Mouse (Mus musculus): ENCODE data around the gene Pla1a. TPM values are rescaled to one million over a fixed set of nuclear protein-coding genes. Genes with fewer than 3 reads are reported as not detected.
A peak's percentile ranks its signal among the peaks of the same experiment; 100 is the strongest.

The Pla1a gene
- polyA plus RNA-seq, 1 experiment = 2.3 TPM

DNA sequence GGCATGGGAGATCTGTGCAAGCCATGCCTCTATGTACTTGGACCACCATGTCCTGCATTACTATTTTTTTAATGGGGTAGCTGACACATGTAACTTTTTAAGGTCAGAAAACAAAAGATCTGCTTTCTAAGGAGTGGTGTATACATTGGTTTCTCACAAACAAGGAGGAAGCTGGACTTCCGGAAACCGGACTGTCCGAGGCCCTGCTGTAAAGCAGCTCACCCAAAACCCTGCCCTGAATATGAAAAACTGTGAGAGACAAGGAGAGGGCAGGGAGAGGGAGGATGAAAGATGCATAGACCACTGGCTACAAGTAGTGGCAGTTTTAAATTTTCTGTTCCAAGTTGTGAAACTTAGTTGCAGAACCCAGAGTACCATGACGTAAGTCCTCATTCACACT is 27.0 kb upstream of the Pla1a start:
- no peak for TF ChIP-seq CTCF (IDR thresholded peaks at IDR 0.05; ENCODE audit: extremely low read depth, insufficient read depth, low read length)
- TF ChIP-seq POLR2A (IDR thresholded peaks at IDR 0.05; ENCODE audit: extremely low read depth, insufficient read depth, low read length) = no peak
- H3K27ac ChIP-seq (ENCODE audit: insufficient read depth, low read length) = no peak overlapping the region
- H3K4me3 ChIP-seq (ENCODE audit: insufficient read depth, low read length) = no peak overlapping the region
- H3K4me1 ChIP-seq (ENCODE audit: control insufficient read depth, insufficient read depth, low read length) = no peaks in the 10 kb centered on the region

DNA sequence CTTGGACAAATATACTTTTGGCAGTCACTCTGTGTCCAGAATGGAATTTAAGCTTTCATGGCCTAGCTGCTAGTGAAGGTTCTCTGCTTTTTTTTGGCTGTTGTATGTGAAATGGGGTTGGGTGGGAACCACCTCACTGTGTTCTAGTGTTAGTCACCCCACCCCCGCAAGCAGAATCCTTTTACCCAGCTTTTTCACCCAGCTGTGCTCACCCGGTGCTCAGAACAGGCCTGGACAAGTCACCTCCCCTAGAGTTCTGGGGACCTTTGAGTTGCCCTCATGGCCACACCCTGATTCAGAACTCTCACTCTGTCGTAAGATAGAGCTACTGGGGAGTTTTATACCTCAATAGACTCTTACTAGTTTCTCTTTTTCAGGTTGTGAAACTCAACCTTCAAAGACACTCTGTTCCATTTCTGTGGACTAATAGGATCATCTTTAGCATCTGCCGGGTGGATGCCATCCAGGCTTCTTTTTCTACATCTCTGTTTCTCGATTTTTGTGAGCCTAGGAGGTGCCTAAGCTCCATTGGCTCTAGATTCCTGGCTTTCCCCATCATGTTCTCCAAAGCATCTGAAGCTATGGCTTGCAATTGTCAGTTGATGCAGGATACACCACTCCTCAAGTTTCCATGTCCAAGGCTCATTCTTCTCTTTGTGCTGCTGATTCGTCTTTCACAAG is 25.8 kb upstream of the Pla1a start:
- TF ChIP-seq CTCF (IDR thresholded peaks at IDR 0.05; ENCODE audit: extremely low read depth, insufficient read depth, low read length) = no peak
- no peak for TF ChIP-seq POLR2A (IDR thresholded peaks at IDR 0.05; ENCODE audit: extremely low read depth, insufficient read depth, low read length)
- H3K4me3 ChIP-seq (ENCODE audit: insufficient read depth, low read length) = no peak overlapping the region
- H3K27ac ChIP-seq (ENCODE audit: insufficient read depth, low read length) = no peak overlapping the region
- H3K4me1 ChIP-seq (ENCODE audit: control insufficient read depth, insufficient read depth, low read length) = no peaks in the 10 kb centered on the region

DNA sequence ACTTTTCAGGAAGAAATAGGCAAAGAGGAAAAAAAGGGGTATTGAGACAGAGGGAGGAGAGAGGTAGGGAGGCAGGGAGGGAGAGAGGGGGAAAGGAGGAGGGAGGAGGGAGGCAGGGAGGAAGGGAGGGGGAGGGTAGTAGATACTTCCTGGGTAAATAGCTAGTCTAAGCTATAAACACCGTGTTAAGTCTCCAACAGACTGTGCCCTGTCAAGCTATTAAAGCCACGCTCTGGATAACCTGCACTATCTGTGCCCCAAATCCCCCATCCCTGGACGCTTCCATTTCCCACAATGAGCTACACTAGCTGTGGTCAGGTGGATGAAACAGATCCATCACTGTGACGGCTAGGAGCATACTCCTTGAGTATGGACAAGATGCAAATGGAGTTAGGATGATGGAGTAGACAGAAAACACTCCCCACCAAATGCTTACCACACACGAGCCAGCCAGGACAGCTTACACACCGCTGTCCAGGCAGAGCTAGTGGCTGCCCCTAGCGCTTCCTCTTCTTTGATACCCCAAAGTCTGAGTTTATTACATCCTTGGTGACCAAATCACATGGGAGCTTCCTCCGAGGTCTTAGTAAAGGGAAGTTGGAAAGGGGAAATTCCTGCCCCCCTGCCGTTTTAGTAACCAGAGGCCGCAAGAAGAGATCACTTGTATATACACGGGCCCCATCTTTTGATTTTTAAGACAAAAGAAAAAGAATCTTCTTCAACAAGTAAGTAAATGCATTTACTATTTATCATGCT is 24.0 kb upstream of the Pla1a start:
- TF ChIP-seq CTCF (IDR thresholded peaks at IDR 0.05; ENCODE audit: extremely low read depth, insufficient read depth, low read length) (no peak), POLR2A (IDR thresholded peaks at IDR 0.05; ENCODE audit: extremely low read depth, insufficient read depth, low read length) (no peak)
- Histone ChIP-seq H3K27ac (ENCODE audit: insufficient read depth, low read length) (no peak overlapping the region), H3K4me1 (ENCODE audit: control insufficient read depth, insufficient read depth, low read length) (no peaks in the 10 kb centered on the region), H3K4me3 (ENCODE audit: insufficient read depth, low read length) (no peak overlapping the region)

DNA sequence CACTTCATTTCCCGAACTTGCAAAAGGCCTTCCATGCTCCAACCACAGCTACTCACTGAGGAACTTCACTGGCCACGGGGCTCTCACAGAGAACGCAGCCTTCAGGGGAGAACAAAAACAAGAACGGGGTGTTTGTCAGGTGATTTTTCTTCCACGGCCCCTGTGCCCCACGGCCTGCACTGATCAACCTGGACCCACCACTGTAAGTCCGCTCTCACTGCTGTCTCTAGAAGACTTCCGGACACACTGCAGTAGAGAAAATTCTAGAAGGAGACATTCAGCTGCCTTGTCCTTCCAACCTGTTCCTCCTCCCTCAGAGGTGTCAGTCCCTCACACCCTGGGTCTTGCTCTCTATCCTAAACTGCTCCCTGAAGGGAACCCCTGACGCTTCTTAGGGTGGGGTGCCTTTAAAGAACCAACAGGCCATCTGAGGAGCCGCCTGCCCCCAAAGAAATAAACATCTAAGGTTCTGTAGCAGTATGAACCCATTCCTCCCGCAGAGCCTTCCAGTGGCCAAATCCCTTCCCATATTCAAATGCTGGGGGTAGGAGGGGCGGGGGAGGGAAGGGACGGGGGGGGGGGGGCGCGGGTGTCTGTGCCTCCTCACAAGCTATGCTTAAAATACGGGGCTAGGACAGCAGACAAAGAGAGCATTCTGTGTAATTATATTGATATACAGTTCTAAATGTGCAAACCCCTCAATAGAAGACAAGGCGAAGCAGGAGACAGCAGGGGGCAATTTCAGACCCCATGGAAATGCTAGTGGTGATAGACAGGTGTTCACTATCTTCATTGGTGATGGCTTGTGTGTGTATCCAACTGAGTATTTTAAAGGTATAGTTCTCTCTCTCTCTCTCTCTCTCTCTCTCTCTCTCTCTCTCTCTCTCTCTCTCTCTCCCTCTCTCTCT is 22.8 kb upstream of the Pla1a start, which contains the start of gene Cd80:
Gene Cd80 (plus strand): TSS at position 51 of the 908 bp plus-strand sequence.
- TF ChIP-seq CTCF (IDR thresholded peaks at IDR 0.05; ENCODE audit: extremely low read depth, insufficient read depth, low read length) (no peak), POLR2A (IDR thresholded peaks at IDR 0.05; ENCODE audit: extremely low read depth, insufficient read depth, low read length) (no peak)
- H3K4me1 ChIP-seq (ENCODE audit: control insufficient read depth, insufficient read depth, low read length) = peaks cover 2% of the 10 kb centered on the region; the same call in 1 of the 2 replicates
- no peak within 1 kb of the TSS for H3K4me3 ChIP-seq (ENCODE audit: insufficient read depth, low read length)
- H3K27ac ChIP-seq (ENCODE audit: insufficient read depth, low read length) = no peak within 1 kb of the TSS

DNA sequence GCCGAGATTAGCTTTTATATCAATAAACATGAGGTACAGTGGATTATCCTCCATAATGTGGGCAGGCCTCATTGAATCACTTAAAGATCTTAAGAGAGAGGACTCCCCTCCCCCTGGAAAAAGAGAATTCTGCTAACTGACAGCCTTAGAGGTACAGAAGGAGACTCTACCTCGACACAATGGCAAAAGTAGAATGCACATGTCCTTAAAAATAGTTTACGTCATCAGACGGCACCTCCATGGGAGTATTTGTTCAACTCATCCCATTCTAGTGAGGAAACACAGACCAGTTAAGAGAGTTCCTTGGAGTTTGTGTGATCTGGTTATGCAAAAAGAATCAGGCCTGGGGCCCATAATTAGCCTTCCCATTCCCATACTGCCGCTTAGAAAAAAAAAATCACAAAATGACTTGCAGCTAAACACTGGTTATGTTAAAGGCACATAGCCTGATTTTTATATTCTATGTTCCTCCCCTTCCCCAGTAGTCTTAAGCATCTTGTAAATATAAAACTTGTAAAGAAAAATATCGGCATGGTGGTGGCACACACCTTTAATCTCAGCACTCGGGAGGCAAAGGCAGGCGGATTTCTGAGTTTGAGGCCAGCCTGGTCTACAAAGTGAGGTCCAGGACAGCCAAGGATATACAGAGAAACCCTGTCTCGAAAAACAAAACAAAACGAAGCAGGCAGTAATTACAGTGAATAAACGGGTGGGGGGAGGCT is 21.7 kb upstream of the Pla1a start:
- no peak overlapping the region for H3K4me3 ChIP-seq (ENCODE audit: insufficient read depth, low read length)
- H3K27ac ChIP-seq (ENCODE audit: insufficient read depth, low read length) = no peak overlapping the region
- TF ChIP-seq POLR2A (IDR thresholded peaks at IDR 0.05; ENCODE audit: extremely low read depth, insufficient read depth, low read length) = no peak
- TF ChIP-seq CTCF (IDR thresholded peaks at IDR 0.05; ENCODE audit: extremely low read depth, insufficient read depth, low read length) = no peak
- H3K4me1 ChIP-seq (ENCODE audit: control insufficient read depth, insufficient read depth, low read length) = peaks cover 2% of the 10 kb centered on the region; the same call in 1 of the 2 replicates

DNA sequence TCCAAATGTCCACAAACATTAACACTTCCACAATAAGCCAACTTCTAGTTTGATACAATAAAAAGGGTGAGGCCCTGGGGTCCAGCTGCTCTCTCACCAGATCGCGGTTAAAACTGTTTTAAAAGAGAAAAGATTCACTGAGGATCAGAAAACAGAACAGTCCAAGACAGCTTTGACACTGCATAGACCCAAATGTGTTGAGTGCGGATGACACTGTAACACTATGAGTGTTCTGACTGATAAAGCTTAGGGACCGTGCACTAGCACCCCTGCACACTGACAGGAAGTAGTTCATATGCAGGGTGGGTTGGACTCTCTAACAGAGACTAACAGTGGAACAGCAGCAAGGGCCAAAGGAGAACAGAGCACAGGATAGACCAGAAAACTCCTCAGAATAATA is 21.0 kb upstream of the Pla1a start:
- no peak overlapping the region for H3K4me3 ChIP-seq (ENCODE audit: insufficient read depth, low read length)
- H3K4me1 ChIP-seq (ENCODE audit: control insufficient read depth, insufficient read depth, low read length) = peaks cover 2% of the 10 kb centered on the region; the same call in 1 of the 2 replicates
- no peak for TF ChIP-seq POLR2A (IDR thresholded peaks at IDR 0.05; ENCODE audit: extremely low read depth, insufficient read depth, low read length)
- no peak for TF ChIP-seq CTCF (IDR thresholded peaks at IDR 0.05; ENCODE audit: extremely low read depth, insufficient read depth, low read length)
- no peak overlapping the region for H3K27ac ChIP-seq (ENCODE audit: insufficient read depth, low read length)

DNA sequence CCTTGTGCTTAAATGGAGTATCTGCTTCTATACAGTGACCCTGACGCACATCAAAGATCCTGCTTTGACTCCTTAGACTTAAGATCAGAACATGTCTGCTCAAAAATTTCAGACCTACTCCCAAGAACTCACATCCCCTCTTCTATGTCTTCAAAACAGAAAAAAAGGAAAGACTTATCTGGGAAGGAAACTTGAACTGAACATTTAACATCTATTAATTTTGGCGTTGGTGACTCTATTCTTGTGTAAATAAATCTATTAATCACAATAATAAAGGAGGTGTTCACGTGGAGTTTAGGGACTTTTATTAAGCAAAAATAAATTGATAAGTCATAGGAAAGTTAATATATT is 20.2 kb upstream of the Pla1a start:
- H3K27ac ChIP-seq (ENCODE audit: insufficient read depth, low read length) = peak overlapping the region; percentile 88
- TF ChIP-seq POLR2A (IDR thresholded peaks at IDR 0.05; ENCODE audit: extremely low read depth, insufficient read depth, low read length) (no peak), CTCF (IDR thresholded peaks at IDR 0.05; ENCODE audit: extremely low read depth, insufficient read depth, low read length) (no peak)
- H3K4me1 ChIP-seq (ENCODE audit: control insufficient read depth, insufficient read depth, low read length) = peaks cover 2% of the 10 kb centered on the region; the same call in 1 of the 2 replicates
- H3K4me3 ChIP-seq (ENCODE audit: insufficient read depth, low read length) = peak overlapping the region; percentile 99

DNA sequence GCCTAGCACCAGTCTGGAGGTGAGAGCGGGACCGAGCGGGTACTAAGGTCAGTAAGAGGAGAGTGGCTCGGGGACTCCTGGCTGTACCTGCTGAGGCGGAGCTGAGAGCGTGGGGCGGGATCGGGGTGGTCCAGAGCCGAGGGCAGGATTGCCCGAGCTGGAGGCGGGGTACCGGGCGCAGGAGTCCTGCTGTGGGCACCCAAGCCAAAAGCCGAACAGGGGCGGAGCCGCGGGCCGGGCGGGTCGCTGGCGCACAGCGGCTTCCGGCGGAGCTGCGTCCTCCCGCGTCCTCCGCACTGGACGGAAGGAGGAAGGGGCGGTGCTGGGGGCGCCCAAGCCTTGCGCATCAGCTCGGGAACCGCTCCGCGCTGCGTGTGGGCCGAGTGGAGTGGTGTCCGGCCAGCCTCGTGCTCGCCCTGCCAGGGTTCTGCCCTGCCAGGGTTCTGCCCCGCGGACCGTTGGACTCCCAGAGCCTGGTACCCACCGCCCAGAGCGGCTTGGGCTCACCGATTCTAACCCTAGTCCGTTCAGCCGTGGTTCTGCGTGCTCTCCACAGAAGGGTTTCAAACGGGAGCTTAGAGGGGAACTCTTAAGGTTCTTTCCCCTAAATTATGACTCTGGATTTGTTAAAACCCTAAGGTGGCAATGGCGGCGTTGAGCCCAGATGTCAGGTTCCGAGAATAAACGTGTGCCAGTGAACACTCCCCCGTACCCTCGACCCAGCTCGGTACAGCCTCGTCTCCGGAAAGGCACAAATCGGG is 19.7 kb upstream of the Pla1a start, which contains the start of gene Adprh:
Gene Adprh (minus strand): TSS at position 262 of the 761 bp plus-strand sequence.
- peaks cover 2% of the 10 kb centered on the region; the same call in 1 of the 2 replicates for H3K4me1 ChIP-seq (ENCODE audit: control insufficient read depth, insufficient read depth, low read length)

More for the DNA sequence above, 19.7 kb upstream of the Pla1a start, which contains the start of gene Adprh:
- Histone ChIP-seq H3K27ac (ENCODE audit: insufficient read depth, low read length) (peak within 1 kb of the TSS; percentile 88), H3K4me3 (ENCODE audit: insufficient read depth, low read length) (peak within 1 kb of the TSS; percentile 99)
- TF ChIP-seq POLR2A (IDR thresholded peaks at IDR 0.05; ENCODE audit: extremely low read depth, insufficient read depth, low read length) = peak; percentile 83
- TF ChIP-seq CTCF (IDR thresholded peaks at IDR 0.05; ENCODE audit: extremely low read depth, insufficient read depth, low read length) = no peak

Measured in cortical plate, adult 2 months (tissue).